Mouse (Mus musculus) monocyte, adult 5-6 weeks (primary cell): Measurements from ENCODE around the gene Zfp64. TPM values are rescaled to one million over a fixed set of nuclear protein-coding genes. Genes with fewer than 3 reads are reported as not detected.

Experiments used
- ATAC-seq: fragments of 153-309, 156-312 bp; replicated peaks from 2 replicates; pipeline ENCODE4 v1.8.0; 2017; ENCODE audit warnings: mild to moderate bottlenecking; ENCODE audit not compliant: low TSS enrichment, insufficient number of reproducible peaks, severe bottlenecking, poor library complexity, low FRiP score
- total RNA-seq: library from RNA; stranded (forward); fragments of 200-1000, 200-491, 200-594 nt; gene quantifications from 3 replicates; pipeline ENCODE4 v1.2.3, GENCODE M21; 2017

Zfp64 gene
- 6.8 to 13.0 TPM (median 7.8 TPM) in 3 replicates for total RNA-seq

DNA sequence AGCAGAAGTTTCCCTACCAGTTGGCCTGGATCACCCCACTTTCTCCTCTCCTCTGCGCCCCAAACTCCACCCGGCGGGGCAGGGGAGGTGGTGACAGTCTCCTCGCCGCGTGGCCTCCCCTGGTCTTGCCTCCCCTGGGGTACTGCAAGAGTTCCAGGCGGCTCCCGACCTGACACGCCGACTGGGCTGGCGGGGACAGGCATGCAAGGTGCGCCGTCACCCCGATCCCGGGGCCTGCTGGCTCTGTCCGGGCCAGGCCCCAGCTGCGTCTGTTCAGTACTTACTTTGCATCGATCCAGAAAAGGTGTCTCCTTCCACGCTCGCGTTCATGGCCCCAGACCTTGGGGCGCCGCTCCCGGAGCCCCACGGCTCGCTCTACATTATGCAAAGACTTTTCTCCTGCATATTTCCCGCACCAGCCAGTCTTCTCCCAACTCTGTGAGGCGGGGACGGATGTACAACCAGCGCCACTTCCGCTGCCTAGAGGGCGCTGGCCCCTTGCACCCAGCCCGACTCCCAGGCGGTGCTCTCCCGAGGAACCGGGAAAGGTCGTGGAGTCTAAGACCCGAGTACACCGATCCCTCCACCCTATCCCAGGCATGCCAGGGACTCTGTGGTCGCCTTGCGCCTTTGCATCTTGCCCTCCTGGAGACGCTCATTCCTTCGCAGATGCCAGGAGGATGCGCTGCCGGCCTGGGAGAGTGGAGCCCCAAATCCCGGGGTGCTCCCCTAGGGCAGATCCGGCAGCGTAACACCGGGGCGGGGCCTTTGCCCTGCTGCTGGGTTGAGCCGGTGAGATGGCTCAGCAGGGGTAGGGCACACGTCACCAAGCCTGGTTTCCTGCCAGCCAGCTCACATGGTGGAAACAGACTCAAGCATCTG is at the start of gene Zfp64:
Gene Zfp64 (minus strand): TSS at position 753 of the 882 bp plus-strand sequence.
- peak; percentile 72 for ATAC-seq

DNA sequence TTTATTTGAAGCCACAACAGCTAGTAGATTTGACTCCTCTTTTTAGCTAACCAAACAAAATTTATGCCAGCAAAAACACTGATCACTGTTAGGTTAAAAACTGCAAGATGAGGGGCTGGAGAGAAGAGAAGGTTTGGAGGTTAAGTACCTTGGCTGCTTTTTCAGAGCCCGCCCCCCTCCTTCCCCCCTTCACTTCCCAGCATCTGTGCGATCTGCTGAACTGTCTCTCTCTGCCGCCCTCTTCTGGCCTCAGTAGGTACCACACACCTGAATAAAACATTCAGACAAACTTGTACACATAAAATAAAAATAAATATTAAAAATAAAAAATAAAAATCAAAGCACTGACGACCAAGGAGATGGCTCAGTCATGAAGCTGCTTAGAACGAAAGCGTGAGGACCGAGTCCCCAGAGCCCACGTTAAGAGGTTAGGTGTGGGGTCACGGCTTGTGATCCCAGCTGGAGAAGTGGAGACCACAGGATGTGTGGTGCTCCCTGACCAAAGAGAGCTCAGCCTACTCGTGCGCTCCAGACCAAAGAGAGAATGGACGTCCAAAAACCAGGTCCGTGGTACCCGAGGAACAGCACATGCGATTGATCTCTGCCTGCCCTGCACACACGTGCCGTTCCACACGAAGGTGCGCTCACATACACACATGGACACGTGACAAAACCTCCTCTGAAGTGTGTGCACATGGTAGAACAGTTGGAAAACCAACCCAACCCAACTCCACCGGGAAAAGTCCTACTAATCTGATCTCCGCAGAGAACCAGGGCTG is 37.4 kb upstream of the Zfp64 start:
- ATAC-seq, result no peak

DNA sequence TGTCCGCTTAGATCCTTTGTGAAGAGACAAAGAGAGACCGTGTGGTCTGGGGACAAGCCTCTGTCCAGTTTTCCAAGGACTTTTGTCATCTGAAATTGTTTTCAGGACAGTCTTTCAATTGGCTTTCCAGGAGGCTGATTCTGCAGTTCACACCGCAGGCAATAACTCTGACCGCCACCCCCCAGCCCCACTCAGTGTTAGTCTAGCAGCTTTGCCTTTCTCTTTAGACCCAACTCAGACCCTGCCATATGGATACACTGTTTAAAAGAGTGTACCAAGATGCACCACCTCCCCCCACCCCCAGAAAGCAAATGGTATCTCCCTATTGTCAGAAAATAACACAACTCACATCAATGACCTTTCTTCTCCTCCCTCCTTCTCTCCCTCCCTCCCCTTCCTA is 35.6 kb upstream of the Zfp64 start:
- no peak for ATAC-seq

DNA sequence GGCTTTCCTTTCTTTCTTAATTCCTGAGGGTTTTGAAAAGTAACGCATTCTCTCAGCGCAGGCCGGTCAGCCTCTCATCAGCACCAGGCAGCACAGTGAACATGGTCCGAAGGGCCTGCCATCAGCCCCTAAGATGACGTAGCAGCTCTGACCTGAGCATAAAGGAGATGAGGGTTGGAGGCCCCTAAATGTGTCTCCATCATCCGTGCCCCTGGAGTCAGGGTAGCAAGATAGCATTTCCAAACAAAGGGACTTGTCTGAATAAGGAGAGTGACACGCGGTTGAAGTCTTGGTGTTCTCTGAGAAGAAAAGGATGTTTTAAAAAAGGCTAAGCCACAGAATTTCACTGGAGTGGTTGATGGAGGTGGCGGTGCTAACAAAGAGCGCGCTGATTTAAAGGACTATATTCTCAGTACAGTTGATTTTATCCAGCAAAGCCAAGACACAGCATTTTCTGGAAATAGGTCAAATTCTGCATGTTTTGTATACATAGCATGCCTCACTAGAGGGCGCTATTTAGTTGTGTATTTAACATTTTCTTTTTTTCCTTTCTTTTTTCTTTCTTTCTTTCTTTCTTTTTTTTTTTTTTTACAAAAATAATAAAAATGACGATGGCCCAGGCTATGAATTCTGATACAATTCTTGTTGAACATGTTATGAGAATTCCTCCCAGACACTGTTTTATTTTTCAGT is 34.8 kb upstream of the Zfp64 start:
- no peak for ATAC-seq

DNA sequence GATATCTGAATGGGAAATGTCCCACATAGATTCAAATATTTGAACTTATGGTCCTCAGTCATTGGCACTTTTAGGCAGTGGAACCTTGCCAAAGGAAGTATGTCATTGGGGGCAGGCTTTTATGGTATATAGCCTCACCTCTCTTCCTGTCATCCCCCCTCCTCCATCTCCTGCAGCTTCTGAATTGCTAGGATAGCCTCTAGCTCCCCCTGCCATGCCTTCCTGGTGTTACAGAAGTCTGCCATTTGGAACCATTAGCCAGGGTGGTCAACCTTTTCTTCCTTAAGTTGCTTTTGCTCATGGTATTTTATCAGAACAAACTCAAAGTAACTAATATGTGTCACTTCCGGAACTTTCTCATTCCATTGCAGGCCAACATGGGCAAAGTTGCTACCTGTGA is 32.7 kb upstream of the Zfp64 start:
- ATAC-seq, result no peak

DNA sequence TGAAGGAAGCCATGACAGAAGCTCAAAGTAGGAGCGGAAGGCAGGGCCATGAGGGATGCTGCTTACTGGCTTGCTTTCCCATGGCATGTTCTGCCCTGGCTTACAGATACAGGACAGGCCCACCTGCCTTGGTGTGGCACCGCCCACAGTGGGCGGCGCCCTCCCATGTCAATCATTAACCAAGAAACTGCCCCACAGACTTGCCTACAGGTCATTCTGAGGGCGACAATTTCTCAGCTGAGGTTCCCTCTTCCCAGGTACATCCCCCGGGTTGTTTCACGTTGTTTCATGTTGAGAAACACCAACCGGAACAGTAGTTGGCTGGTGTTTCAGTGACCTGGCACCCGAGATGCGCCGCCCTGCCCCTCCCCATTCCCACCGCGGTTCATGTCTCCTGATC is 32.0 kb upstream of the Zfp64 start:
- no peak for ATAC-seq

DNA sequence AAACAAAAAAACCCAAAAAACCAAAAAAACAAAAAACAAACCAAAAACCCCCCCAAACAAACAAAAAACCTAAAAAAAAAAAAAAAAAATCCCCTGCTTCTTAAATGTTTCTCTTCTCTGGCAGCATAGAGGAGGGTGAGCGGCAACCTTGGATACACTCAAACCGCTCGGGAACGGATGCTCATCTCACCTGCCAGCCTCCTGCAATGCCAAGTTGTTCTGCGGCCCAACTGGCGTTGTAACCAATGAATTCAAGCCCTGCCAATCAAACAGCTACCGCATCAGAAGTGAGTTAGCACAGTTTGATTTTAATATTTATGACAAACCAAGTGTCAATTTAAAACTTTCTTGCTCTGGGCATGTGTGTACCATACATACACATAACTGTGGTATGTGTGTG is 26.6 kb upstream of the Zfp64 start:
- no peak for ATAC-seq

DNA sequence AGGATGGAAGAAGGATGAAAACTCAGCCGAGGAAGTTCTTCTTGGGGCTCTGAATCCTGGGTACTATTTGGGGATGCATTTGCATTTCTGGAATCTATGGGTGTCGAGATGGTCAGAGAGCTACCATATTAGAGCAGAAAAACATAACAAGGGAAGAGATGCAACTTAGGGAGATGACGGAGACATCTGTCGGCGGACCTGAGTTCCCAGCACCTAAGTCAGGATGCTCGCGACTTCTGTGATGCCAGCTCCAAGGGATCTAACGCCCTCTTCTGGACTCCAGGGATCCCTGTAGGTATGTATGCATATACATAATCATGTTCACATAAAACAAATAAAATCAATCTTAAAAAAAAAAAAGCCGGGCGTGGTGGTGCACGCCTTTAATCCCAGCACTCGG is 26.1 kb upstream of the Zfp64 start:
- no peak for ATAC-seq

DNA sequence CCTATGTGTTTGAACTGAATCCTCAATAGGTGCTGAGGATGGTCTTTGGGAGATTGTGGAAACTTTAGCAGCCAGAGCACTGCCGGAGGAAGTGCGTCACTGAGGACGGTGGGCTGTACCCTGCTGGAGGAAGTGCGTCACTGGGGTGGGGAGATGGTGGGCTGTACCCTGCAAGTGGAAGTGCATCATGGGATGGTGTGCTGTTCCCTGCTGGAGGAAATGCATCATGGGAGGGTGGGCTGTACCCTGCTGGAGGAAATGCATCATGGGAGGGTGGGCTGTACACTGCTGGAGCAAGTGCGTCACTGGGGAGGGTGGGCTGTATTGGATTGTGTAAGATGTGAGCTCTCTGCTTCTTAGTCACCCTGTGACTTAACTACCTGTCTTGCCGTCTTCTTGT is 25.5 kb upstream of the Zfp64 start:
- peak; percentile 78 for ATAC-seq

DNA sequence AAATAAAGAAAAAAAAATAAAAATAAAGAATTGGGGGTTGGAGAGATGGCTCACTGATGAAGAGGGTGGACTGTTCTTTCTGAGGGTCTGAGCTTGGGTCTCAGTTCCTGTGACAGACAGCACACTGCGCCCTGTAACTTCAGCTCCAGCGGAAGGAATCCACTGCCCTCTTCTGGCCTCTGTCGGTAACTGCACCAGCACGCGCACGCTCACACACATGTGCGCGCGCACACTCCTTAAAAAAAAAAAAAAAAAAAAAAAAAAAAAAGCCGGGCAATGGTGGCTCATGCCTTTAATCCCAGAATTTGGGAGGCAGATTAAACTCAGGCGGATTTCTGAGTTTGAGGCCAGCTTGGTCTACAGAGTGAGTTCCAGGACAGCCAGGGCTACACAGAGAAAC is 24.4 kb upstream of the Zfp64 start:
- ATAC-seq, result no peak

DNA sequence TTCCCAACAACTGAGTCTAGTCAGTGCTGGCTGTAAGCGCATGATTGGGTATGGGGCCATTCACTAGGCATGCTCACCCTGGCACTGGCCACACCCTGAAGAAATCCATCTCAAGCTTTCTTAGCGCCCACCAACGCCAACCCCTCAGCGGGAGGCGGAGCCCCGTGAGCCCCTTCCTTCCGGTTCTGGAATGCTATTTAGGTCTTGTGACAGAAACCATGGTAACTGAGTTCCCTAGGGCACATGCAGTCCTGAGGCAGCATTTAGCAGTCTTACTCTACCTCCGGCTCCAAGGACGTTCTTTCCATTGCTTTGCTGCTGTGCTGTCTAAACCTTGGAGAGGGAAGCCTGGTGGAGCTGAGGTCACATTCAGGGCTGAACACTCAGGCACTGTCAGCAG is 22.6 kb upstream of the Zfp64 start:
- ATAC-seq, result no peak

DNA sequence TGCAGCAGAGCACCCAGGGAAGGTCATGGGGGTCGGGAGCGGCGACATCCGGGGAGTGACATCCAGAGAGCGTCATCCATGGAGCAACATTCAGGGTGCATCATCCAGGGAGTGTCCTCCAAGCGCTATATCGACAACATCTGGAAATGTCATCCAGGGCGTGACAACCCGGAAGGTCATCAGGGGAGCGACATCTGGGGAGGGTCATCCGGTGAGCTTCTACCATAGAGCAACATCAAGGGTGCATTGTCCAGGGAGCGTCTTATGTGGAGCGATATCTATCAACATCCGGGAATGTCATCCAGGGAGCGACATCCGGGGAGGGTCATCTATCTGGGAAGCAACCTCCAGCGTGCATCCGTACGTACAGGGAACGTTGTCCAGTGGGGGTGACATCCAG is 14.7 kb upstream of the Zfp64 start:
- no peak; the same call in 1 of the 2 replicates for ATAC-seq

DNA sequence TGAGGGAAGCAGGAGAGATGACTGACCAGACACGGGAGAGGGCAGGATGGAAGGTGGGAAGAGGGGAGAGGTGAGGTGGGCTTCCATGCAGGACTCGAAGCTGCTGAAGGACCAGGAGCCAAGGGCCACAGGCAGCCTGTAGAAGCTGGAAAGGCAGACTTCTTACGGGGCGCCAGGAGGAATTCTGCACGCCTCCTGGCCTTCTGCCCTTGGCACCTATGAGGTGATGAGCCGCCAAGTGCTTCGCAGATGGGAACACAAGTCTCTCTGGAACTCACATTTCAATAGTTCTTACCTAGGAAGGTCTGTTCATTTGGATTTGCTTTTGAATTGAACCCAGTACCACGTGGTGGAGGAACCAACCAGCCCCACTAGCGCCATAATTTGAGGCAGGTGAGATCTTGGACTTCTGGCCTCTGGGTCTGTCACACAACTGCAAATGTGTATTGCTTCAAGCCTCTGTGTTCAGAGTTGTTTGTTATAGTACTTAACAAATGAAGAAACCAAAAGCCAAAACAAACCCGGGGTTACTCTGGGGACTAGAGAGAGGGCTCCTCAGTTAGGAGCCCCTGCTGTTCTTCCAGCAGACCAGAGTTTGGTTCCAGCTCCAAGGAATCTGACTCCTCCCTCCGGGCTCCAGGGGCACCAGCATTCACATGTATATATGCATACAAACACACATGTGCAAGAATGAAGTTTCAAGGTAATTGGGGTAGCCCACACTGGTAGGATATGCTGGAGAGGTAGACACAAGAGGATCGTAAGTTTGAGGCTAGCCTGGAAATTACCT is 12.9 kb upstream of the Zfp64 start:
- no peak for ATAC-seq

DNA sequence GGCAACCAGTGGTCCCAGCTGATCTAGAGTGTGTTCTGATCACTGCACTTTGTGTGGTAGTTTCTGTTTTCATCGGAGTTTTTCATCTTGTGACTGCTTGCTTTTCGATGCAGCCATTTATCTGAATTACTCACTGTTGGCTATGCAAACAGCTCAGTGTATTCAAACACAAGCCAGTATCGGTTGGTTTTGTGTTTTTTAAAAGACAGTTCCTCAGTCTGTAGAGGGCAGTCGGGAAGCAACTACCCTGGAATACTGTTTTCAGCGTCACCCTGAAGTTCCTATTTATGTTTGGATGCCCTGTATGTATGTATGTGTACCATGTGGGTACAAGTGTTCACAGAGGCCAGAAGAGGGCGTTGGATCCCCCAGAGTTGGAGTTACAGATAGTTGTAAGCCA is 11.1 kb upstream of the Zfp64 start:
- ATAC-seq, result no peak

DNA sequence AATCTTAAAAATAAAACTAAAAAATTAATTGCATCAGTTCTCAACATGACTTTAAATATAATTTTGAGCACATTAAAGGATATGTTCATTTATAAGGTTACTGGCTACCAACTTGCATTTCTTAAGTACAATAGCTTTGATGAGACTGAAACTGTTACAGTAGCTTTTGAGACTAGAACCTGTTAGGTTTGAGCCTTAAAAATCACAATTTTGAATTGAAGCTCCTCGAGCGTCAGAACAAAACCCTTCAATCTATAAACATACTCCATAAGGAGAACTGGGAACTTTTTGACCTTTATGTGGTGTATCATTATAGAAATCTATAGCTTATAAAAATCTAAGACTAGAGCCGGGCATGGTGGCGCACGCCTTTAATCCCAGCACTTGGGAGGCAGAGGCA is 9.5 kb upstream of the Zfp64 start:
- no peak for ATAC-seq

DNA sequence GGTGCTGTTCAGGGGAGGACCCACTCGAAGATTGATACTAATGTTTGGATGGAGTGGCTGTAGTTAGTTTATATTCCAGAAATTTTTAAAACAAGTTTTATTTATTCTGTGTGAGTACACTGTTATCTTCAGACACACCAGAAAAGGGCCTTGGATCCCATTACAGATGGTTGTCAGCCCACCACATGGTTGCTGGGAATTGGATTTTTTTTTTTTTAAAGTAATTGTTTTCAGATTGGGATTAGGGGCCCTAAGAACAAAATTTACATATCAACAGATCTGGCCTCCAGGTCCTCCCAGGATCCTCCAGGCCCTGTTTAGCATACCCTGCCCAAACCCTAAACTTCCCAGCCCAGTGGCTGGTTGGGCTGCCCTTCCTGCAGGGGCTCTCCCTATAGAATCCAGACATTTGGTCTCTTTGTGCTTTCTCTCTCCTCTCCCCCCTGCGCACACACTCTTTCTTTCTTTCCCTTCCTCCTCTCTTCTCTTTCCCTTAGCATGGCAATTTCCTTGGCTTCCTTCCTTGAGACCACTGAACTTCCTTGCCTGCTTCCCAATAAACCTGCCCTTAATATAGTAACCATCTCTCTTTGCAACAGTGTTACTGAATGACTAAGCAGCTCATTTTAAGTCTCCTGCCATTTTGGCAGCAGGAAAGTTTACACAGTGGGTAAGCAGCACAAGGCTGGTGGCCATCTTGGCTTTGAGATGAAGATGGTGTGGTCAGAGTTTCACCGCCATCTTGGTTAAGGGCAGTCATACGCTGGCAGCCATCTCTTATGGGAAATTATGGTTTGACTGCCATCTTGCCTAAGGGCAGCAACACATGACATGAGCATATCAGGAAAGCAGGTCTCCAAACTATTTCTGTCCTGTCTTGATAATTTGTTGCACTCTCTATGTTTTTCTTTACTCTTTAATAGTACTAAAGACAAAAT is 6.6 kb upstream of the Zfp64 start:
- ATAC-seq, result no peak

DNA sequence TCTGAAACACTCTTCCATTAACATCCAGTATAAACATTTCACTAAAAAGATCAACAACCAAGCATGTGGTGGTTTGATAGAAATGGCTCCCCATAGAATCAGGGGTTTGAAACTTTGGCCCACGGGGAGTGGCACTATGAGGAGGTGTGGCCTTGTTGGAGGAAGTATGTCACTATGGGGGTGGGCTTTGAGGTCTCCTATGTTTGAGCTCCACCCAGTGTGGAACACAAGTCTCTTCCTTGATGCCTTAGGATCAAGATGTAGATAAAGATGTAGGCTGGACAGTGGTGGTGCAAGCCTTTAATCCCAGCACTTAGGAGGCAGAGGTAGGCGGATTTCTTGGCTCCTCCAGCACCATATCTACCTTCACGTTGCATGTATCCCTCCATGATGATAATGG is 5.4 kb upstream of the Zfp64 start:
- no peak for ATAC-seq
